Mouse (Mus musculus) cerebellum, adult 11 months (tissue): Measurements from ENCODE around the gene Chd9.
A peak's percentile ranks its signal among the peaks of the same experiment; 100 is the strongest.

Experiments used
- DNase-seq: peaks from one replicate; pipeline ENCODE4 v3.0.0; 2022

Gene Chd9

GRCm38 (mm10) chr8:90982087-90982486 is 153.9 kb downstream of the Chd9 start:
- no peak for DNase-seq

- peak; percentile 60 for DNase-seq
Observed at GRCm38 (mm10) chr8:91019726-91020125, 191.6 kb downstream of the Chd9 start.

GRCm38 (mm10) chr8:91034417-91034816 is 206.3 kb downstream of the Chd9 start:
- DNase-seq: no peak

- DNase-seq: no peak
Observed at GRCm38 (mm10) chr8:91036905-91037304, 208.8 kb downstream of the Chd9 start.

GRCm38 (mm10) chr8:91038637-91039036 is 210.5 kb downstream of the Chd9 start:
- DNase-seq: no peak

- no peak for DNase-seq
Observed at GRCm38 (mm10) chr8:91046370-91046769, 218.2 kb downstream of the Chd9 start.

GRCm38 (mm10) chr8:91051037-91051436 is 222.9 kb downstream of the Chd9 start:
- peak; percentile 53 for DNase-seq

GRCm38 (mm10) chr8:91054418-91054817 is 226.3 kb downstream of the Chd9 start:
- no peak for DNase-seq

GRCm38 (mm10) chr8:91056848-91057247 is 228.7 kb downstream of the Chd9 start:
- DNase-seq: no peak

GRCm38 (mm10) chr8:91059086-91059578 is 231.0 kb downstream of the Chd9 start:
- DNase-seq: no peak

GRCm38 (mm10) chr8:91059884-91060510 is 231.8 kb downstream of the Chd9 start:
- no peak for DNase-seq

GRCm38 (mm10) chr8:91060555-91061471 is 232.7 kb downstream of the Chd9 start:
- DNase-seq: no peak

- no peak for DNase-seq
Observed at GRCm38 (mm10) chr8:91065179-91065578, 237.0 kb downstream of the Chd9 start.

- DNase-seq: no peak
Observed at GRCm38 (mm10) chr8:91069407-91069806, 241.3 kb downstream of the Chd9 start.

GRCm38 (mm10) chr8:91069834-91070233 is 241.7 kb downstream of the Chd9 start, which contains the start of gene Rbl2:
TSS of gene Rbl2 (plus strand) at chr8:91070057.
- peak; percentile 90 for DNase-seq

GRCm38 (mm10) chr8:91070275-91070859 is 242.2 kb downstream of the Chd9 start:
- DNase-seq: peak; percentile 44

- DNase-seq: no peak
Observed at GRCm38 (mm10) chr8:91077077-91077867, 249.1 kb downstream of the Chd9 start.

GRCm38 (mm10) chr8:91079678-91080077 is 251.5 kb downstream of the Chd9 start:
- no peak for DNase-seq

- no peak for DNase-seq
Observed at GRCm38 (mm10) chr8:91081911-91082310, 253.8 kb downstream of the Chd9 start.

GRCm38 (mm10) chr8:91082428-91082827 is 254.3 kb downstream of the Chd9 start:
- DNase-seq: no peak

GRCm38 (mm10) chr8:91088452-91088851 is 260.3 kb downstream of the Chd9 start:
- DNase-seq: no peak

- DNase-seq: no peak
Observed at GRCm38 (mm10) chr8:91089601-91090000, 261.4 kb downstream of the Chd9 start.

GRCm38 (mm10) chr8:91094135-91094534 is 266.0 kb downstream of the Chd9 start:
- DNase-seq: no peak
